Comparison of ENCODE assay signal across 9 mouse cellular contexts in genomic region chr4:118273545-118273944, GRCm38 (mm10). TPM values are rescaled to one million over a fixed set of nuclear protein-coding genes. Genes with fewer than 3 reads are reported as not detected.
DNase-seq lines count a peak whose midpoint lies in the region; ATAC-seq and TF ChIP-seq lines count a peak whose summit lies in the region.
"Had no signal": no experiment of that assay in that cellular context is flagged by ENCODE, and none has a peak within 500 bp of the region (broad histone marks: within the 10 kb centered on the region; RNA-seq: fewer than 3 reads in every experiment).

No protein-coding gene starts in this region.

- no peak overlapping the region for H3K4me2 ChIP-seq in forebrain, postnatal 0 days (ENCODE audit: low read depth)
- H3K4me2 ChIP-seq in forebrain, embryonic 15.5 days (replicated peaks) = no peak overlapping the region
- H3K4me2 ChIP-seq in lung, embryonic 15.5 days = no peak overlapping the region

- peaks cover 95% of the 10 kb centered on the region for H3K36me3 ChIP-seq in forebrain, embryonic 10.5 days (replicated peaks)
- peaks cover 29% of the 10 kb centered on the region for H3K36me3 ChIP-seq in forebrain, postnatal 0 days (ENCODE audit: insufficient read depth)
- peaks cover 22% of the 10 kb centered on the region for H3K36me3 ChIP-seq in forebrain, embryonic 15.5 days
- peaks cover 17% of the 10 kb centered on the region for H3K36me3 ChIP-seq in lung, embryonic 15.5 days

- H3K9me3 ChIP-seq in forebrain, embryonic 10.5 days = peaks cover 11% of the 10 kb centered on the region; the same call in 1 of the 2 replicates
- H3K9me3 ChIP-seq in forebrain, postnatal 0 days (ENCODE audit: low read length) = no peaks in the 10 kb centered on the region
- H3K9me3 ChIP-seq in forebrain, embryonic 15.5 days = no peaks in the 10 kb centered on the region
- no peaks in the 10 kb centered on the region for H3K9me3 ChIP-seq in lung, embryonic 15.5 days

- H3K9ac ChIP-seq in forebrain, postnatal 0 days = no peak overlapping the region
- no peak overlapping the region for H3K9ac ChIP-seq in forebrain, embryonic 15.5 days (replicated peaks)
- no peak overlapping the region for H3K9ac ChIP-seq in lung, embryonic 15.5 days

- H3K4me3 ChIP-seq in forebrain, embryonic 10.5 days = no peak overlapping the region
- no peak overlapping the region for H3K4me3 ChIP-seq in forebrain, postnatal 0 days (ENCODE audit: low read depth, low read length)
- H3K4me3 ChIP-seq in forebrain, embryonic 15.5 days = no peak overlapping the region
- no peak overlapping the region for H3K4me3 ChIP-seq in lung, embryonic 15.5 days

- H3K27me3 ChIP-seq in forebrain, embryonic 10.5 days (ENCODE audit: poor library complexity, severe bottlenecking) = no peaks in the 10 kb centered on the region
- H3K27me3 ChIP-seq in forebrain, postnatal 0 days (ENCODE audit: insufficient read depth, low read length) = no peaks in the 10 kb centered on the region
- no peaks in the 10 kb centered on the region for H3K27me3 ChIP-seq in forebrain, embryonic 15.5 days
- H3K27me3 ChIP-seq in lung, embryonic 15.5 days = no peaks in the 10 kb centered on the region

- H3K27ac ChIP-seq in forebrain, embryonic 10.5 days = peak overlapping the region; percentile 96
- no peak overlapping the region for H3K27ac ChIP-seq in forebrain, postnatal 0 days (ENCODE audit: low read depth, low read length)
- H3K27ac ChIP-seq in forebrain, embryonic 15.5 days (replicated peaks) = peak overlapping the region; percentile 36
- H3K27ac ChIP-seq in lung, embryonic 15.5 days = peak overlapping the region; percentile 96

- DNase-seq in forebrain, embryonic 10.5 days (ENCODE audit: extremely low spot score, low spot score) = no peak
- DNase-seq in forebrain, postnatal 0 days = no peak
- DNase-seq in kidney, postnatal 10 days = peak; percentile 69
- no peak for DNase-seq in adrenal gland, adult 18-20 months (ENCODE audit: low spot score in 2 of 2)
- DNase-seq in layer of hippocampus, postnatal 25 days (ENCODE audit: extremely low spot score in 1 of 2, low spot score in 1 of 2) = no peak
- no peak for DNase-seq in spleen, postnatal 14 days (ENCODE audit: low spot score in 2 of 2)
- DNase-seq: cerebellum, postnatal 10 days had no signal

- 50% methylated on average over 5 of the region's 5 CpGs for WGBS in forebrain, embryonic 10.5 days
- 44% methylated on average over 5 of the region's 5 CpGs for WGBS in forebrain, postnatal 0 days
- WGBS in forebrain, embryonic 15.5 days = 40% methylated on average over 5 of the region's 5 CpGs
- WGBS in lung, embryonic 15.5 days = 40% methylated on average over 5 of the region's 5 CpGs

- ATAC-seq in forebrain, postnatal 0 days = no peak
- ATAC-seq in forebrain, embryonic 15.5 days (replicated peaks) = no peak
- no peak for ATAC-seq in lung, embryonic 15.5 days (ENCODE audit: borderline replicate concordance, extremely low read depth, low FRiP score, low TSS enrichment)

- H3K4me1 ChIP-seq in forebrain, embryonic 10.5 days = peaks cover 96% of the 10 kb centered on the region
- peaks cover 11% of the 10 kb centered on the region; the same call in 1 of the 2 replicates for H3K4me1 ChIP-seq in forebrain, postnatal 0 days (ENCODE audit: insufficient read depth)
- peaks cover 63% of the 10 kb centered on the region for H3K4me1 ChIP-seq in forebrain, embryonic 15.5 days
- peaks cover 89% of the 10 kb centered on the region for H3K4me1 ChIP-seq in lung, embryonic 15.5 days

- TF ChIP-seq CTCF in forebrain, postnatal 0 days (IDR thresholded peaks at IDR 0.05; ENCODE audit: low read depth) = no peak

RNA-seq across cellular contexts. Expression of gene Ptprf, which starts 17.7 kb away (rescaled TPM):
- polyA plus RNA-seq in forebrain, embryonic 10.5 days (2016; fragmentation: Nextera tagmentation; extraction: Ambion mirVana) = 99.7 and 102 TPM in 2 replicates
- 109 and 120 TPM in 2 replicates for total RNA-seq in forebrain, postnatal 0 days (2014; rRNA removed)
- 30.5 and 45.0 TPM in 2 replicates for polyA plus RNA-seq in forebrain, postnatal 0 days (2015; fragmentation: Nextera tagmentation; extraction: Ambion mirVana)
- 75.9 and 76.1 TPM in 2 replicates for polyA plus RNA-seq in forebrain, embryonic 15.5 days (2015; fragmentation: Nextera tagmentation; extraction: Ambion mirVana)
- 73.4 and 82.9 TPM in 2 replicates for polyA plus RNA-seq in lung, embryonic 15.5 days (2015; fragmentation: Nextera tagmentation; extraction: Ambion mirVana)
- 10 to 100 TPM; 42.5 to 43.1 TPM for total RNA-seq in adrenal gland, adult 18-20 months (2021)
- 10 to 100 TPM; 86.9 to 88.0 TPM for total RNA-seq in layer of hippocampus, postnatal 25 days (2021)
